Mouse (Mus musculus): ENCODE measurements at regions not wholly inside any gene's neighbourhood (a gene's known extent, or its start where the extent isn't known, plus 50 kb on each side); places are given as distances from the start of the nearest gene placed in this dataset.

- TF ChIP-seq POU5F1 (IDR thresholded peaks at IDR 0.05; ENCODE audit: borderline replicate concordance, low read length) (no peak), NANOG (IDR thresholded peaks at IDR 0.05; ENCODE audit: borderline replicate concordance, low read length) (no peak), CTCF (conservative IDR thresholded peaks at IDR 0.05; ENCODE audit: low read length) (no peak)
- Histone ChIP-seq H3K9me3 (ENCODE audit: low read length) (no peaks in the 10 kb centered on the region), H3K4me1 (replicated peaks; ENCODE audit: low read depth, low read length) (peaks cover 13% of the 10 kb centered on the region), H3K27me3 (ENCODE audit: insufficient read depth, low read length) (peaks cover 5% of the 10 kb centered on the region; the same call in 1 of the 2 replicates), H3K36me3 (ENCODE audit: insufficient read depth, low read length) (no peaks in the 10 kb centered on the region), H3K4me3 (replicated peaks; ENCODE audit: low read length) (no peak overlapping the region)
Measured at GRCm38 (mm10) chr1:61379771-61380517, 258.7 kb upstream of the Pard3b start.

- Histone ChIP-seq H3K4me1 (replicated peaks; ENCODE audit: low read depth, low read length) (no peaks in the 10 kb centered on the region), H3K9me3 (ENCODE audit: low read length) (no peaks in the 10 kb centered on the region), H3K4me3 (replicated peaks; ENCODE audit: low read length) (no peak overlapping the region), H3K27me3 (ENCODE audit: insufficient read depth, low read length) (no peaks in the 10 kb centered on the region), H3K36me3 (ENCODE audit: insufficient read depth, low read length) (no peaks in the 10 kb centered on the region)
- no peak for TF ChIP-seq POU5F1 (IDR thresholded peaks at IDR 0.05; ENCODE audit: borderline replicate concordance, low read length)
- TF ChIP-seq NANOG (IDR thresholded peaks at IDR 0.05; ENCODE audit: borderline replicate concordance, low read length) = no peak
- TF ChIP-seq CTCF (conservative IDR thresholded peaks at IDR 0.05; ENCODE audit: low read length) = no peak
Measured at GRCm38 (mm10) chr1:61387587-61387986, 251.0 kb upstream of the Pard3b start.

GRCm38 (mm10) chr1:61397796-61398195 is 240.8 kb upstream of the Pard3b start:
- Histone ChIP-seq H3K9me3 (ENCODE audit: low read length) (no peaks in the 10 kb centered on the region), H3K36me3 (ENCODE audit: insufficient read depth, low read length) (no peaks in the 10 kb centered on the region)
- TF ChIP-seq CTCF (conservative IDR thresholded peaks at IDR 0.05; ENCODE audit: low read length) (no peak), POU5F1 (IDR thresholded peaks at IDR 0.05; ENCODE audit: borderline replicate concordance, low read length) (no peak), NANOG (IDR thresholded peaks at IDR 0.05; ENCODE audit: borderline replicate concordance, low read length) (no peak)

DNA sequence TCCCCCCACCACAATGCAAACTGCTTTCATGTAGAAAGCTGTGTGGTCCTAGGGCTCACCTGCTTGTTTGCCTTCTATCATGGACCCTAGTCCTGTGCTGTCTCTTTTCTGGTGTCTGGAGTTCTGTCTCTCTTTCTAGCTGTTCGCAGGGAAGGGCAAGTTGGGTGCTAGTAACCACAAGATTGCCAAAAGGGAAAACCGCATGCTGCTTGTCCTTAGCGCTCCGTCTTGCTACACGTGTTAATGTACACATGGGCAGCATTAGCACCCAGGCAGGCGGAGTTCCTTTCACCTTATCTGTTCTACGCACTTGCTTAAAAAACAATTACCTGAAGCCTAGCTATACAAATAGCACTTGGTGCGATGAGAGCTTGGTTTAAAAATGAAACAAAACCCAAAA is 236.3 kb upstream of the Pard3b start:
- Histone ChIP-seq H3K9me3 (ENCODE audit: low read length) (no peaks in the 10 kb centered on the region), H3K4me3 (replicated peaks; ENCODE audit: low read length) (no peak overlapping the region), H3K27me3 (ENCODE audit: insufficient read depth, low read length) (no peaks in the 10 kb centered on the region), H3K4me1 (replicated peaks; ENCODE audit: low read depth, low read length) (no peaks in the 10 kb centered on the region), H3K36me3 (ENCODE audit: insufficient read depth, low read length) (no peaks in the 10 kb centered on the region)
- TF ChIP-seq POU5F1 (IDR thresholded peaks at IDR 0.05; ENCODE audit: borderline replicate concordance, low read length) (no peak), CTCF (conservative IDR thresholded peaks at IDR 0.05; ENCODE audit: low read length) (no peak), NANOG (IDR thresholded peaks at IDR 0.05; ENCODE audit: borderline replicate concordance, low read length) (no peak)

More at GRCm38 (mm10) chr1:61397796-61398195, 240.8 kb upstream of the Pard3b start:
- Histone ChIP-seq H3K4me3 (replicated peaks; ENCODE audit: low read length) (no peak overlapping the region), H3K27me3 (ENCODE audit: insufficient read depth, low read length) (no peaks in the 10 kb centered on the region), H3K4me1 (replicated peaks; ENCODE audit: low read depth, low read length) (no peaks in the 10 kb centered on the region)

- peaks cover 3% of the 10 kb centered on the region; the same call in 1 of the 2 replicates for H3K4me1 ChIP-seq (replicated peaks; ENCODE audit: low read depth, low read length)
- no peak for TF ChIP-seq NANOG (IDR thresholded peaks at IDR 0.05; ENCODE audit: borderline replicate concordance, low read length)
- TF ChIP-seq POU5F1 (IDR thresholded peaks at IDR 0.05; ENCODE audit: borderline replicate concordance, low read length) = no peak
- no peak for TF ChIP-seq CTCF (conservative IDR thresholded peaks at IDR 0.05; ENCODE audit: low read length)
- no peak overlapping the region for H3K4me3 ChIP-seq (replicated peaks; ENCODE audit: low read length)
- H3K36me3 ChIP-seq (ENCODE audit: insufficient read depth, low read length) = no peaks in the 10 kb centered on the region
- no peaks in the 10 kb centered on the region for H3K27me3 ChIP-seq (ENCODE audit: insufficient read depth, low read length)
- no peaks in the 10 kb centered on the region for H3K9me3 ChIP-seq (ENCODE audit: low read length)
Measured at GRCm38 (mm10) chr1:61407201-61407600, 231.4 kb upstream of the Pard3b start.

DNA sequence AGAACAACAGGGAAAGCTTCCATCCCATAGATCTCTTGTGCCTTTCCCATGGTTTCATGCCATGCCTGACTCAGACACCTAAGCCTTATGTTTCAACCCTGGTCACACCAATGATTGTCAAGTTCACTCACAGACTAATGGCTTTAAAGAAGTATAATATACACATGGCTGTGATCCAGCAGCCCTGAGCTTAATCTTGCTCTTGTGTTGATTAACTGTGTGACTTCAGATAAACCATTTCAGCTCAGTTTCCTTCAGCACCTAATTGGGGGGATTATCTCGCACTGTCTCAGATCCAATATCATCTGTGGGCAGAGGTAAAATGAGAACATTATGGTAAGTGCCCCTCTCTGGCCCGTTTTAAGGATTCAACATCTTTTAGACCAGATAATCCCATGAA is 223.9 kb upstream of the Pard3b start:
- H3K4me1 ChIP-seq (replicated peaks; ENCODE audit: low read depth, low read length) = peaks cover 28% of the 10 kb centered on the region

GRCm38 (mm10) chr1:61415426-61416195 is 223.0 kb upstream of the Pard3b start:
- H3K36me3 ChIP-seq (ENCODE audit: insufficient read depth, low read length) = no peaks in the 10 kb centered on the region
- TF ChIP-seq POU5F1 (IDR thresholded peaks at IDR 0.05; ENCODE audit: borderline replicate concordance, low read length) (no peak), NANOG (IDR thresholded peaks at IDR 0.05; ENCODE audit: borderline replicate concordance, low read length) (no peak), CTCF (conservative IDR thresholded peaks at IDR 0.05; ENCODE audit: low read length) (no peak)
- H3K27me3 ChIP-seq (ENCODE audit: insufficient read depth, low read length) = 0 out of 2 replicates have a peak, but pooled peaks cover 2% of the 10 kb centered on the region
- no peaks in the 10 kb centered on the region for H3K9me3 ChIP-seq (ENCODE audit: low read length)
- peaks cover 34% of the 10 kb centered on the region for H3K4me1 ChIP-seq (replicated peaks; ENCODE audit: low read depth, low read length)
- no peak overlapping the region for H3K4me3 ChIP-seq (replicated peaks; ENCODE audit: low read length)

More for the DNA sequence above, 223.9 kb upstream of the Pard3b start:
- H3K4me3 ChIP-seq (replicated peaks; ENCODE audit: low read length) = no peak overlapping the region
- H3K9me3 ChIP-seq (ENCODE audit: low read length) = no peaks in the 10 kb centered on the region
- H3K27me3 ChIP-seq (ENCODE audit: insufficient read depth, low read length) = 0 out of 2 replicates have a peak, but pooled peaks cover 2% of the 10 kb centered on the region
- H3K36me3 ChIP-seq (ENCODE audit: insufficient read depth, low read length) = no peaks in the 10 kb centered on the region
- TF ChIP-seq CTCF (conservative IDR thresholded peaks at IDR 0.05; ENCODE audit: low read length) (no peak), NANOG (IDR thresholded peaks at IDR 0.05; ENCODE audit: borderline replicate concordance, low read length) (no peak), POU5F1 (IDR thresholded peaks at IDR 0.05; ENCODE audit: borderline replicate concordance, low read length) (no peak)

GRCm38 (mm10) chr1:61418396-61418795 is 220.2 kb upstream of the Pard3b start:
- TF ChIP-seq POU5F1 (IDR thresholded peaks at IDR 0.05; ENCODE audit: borderline replicate concordance, low read length) (no peak), NANOG (IDR thresholded peaks at IDR 0.05; ENCODE audit: borderline replicate concordance, low read length) (no peak), CTCF (conservative IDR thresholded peaks at IDR 0.05; ENCODE audit: low read length) (no peak)
- H3K9me3 ChIP-seq (ENCODE audit: low read length) = no peaks in the 10 kb centered on the region
- peaks cover 34% of the 10 kb centered on the region for H3K4me1 ChIP-seq (replicated peaks; ENCODE audit: low read depth, low read length)

More at GRCm38 (mm10) chr1:61418396-61418795, 220.2 kb upstream of the Pard3b start:
- Histone ChIP-seq H3K27me3 (ENCODE audit: insufficient read depth, low read length) (0 out of 2 replicates have a peak, but pooled peaks cover 2% of the 10 kb centered on the region), H3K36me3 (ENCODE audit: insufficient read depth, low read length) (no peaks in the 10 kb centered on the region), H3K4me3 (replicated peaks; ENCODE audit: low read length) (peak overlapping the region; percentile 53; the same call in 1 of the 2 replicates)
